Mouse (Mus musculus): ENCODE measurements around the gene Serpina3i.
"Not testable (repeated sequence)": the region's sequence is repeated elsewhere in the genome, so short reads cannot be mapped to it uniquely, and the experiment has no call there.

Serpina3i gene

GRCm38 (mm10) chr12:104262863-104263262, at the start of gene Serpina3i:
Gene Serpina3i (plus strand): TSS chr12:104263122.
- DNase-seq: peak; percentile 46

DNA sequence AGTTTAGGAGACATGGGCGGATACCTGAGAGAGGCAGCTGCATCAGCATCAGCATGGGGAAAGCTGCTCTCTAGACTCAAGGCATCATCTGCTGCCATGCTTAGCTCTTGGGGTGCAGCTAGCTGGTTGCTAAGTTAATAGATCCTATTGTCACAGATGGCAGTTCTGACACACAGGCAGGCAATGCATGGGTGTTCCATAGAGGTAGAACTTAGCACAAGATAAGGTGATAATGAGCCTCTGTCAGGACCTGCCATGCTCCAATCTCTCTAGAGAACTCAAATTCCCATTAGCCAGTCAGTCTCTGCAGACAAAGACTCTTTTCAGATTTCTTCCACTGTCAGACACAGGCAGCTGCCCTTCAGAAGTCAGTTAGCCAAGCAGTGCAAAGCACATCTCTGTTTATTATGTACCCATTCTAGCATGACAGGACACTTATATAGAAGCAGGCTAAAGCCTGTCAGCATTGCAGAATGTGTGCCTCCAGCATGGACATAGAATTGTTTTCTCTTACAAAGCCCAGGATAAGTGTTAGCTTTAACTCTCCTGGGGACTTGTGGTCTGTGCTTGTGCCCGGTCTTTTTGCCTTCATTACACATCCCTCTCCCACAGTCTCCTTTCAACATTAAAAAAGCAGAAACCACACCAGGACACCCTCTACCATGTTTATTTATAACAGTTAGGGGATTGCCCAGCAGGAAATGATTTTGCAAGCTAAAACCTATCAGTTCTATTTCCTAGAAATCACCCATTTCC, 49.1 kb upstream of the Serpina3i start:
- no peak for DNase-seq

DNA sequence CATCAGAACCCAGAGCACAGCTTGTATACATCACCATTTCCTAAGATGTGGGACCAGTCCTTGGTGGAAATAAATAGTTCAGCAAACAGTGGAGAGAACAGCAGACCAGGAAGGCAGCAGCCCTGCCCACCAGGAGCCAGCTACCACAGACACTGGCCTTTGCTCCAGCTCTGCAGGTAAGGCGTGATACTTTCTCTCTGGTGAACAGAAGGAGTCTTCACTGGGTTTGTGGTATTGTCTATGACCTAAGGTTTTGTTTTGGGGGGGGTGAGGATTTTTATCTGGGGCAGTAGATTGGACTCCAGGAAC, 48.5 kb upstream of the Serpina3i start, which contains the start of gene Serpina3f:
Serpina3f (plus strand) TSS at position 100 of the 309 bp plus-strand sequence.
- DNase-seq: no peak

GRCm38 (mm10) chr12:104215249-104215648, 47.7 kb upstream of the Serpina3i start:
- DNase-seq: no peak

DNA sequence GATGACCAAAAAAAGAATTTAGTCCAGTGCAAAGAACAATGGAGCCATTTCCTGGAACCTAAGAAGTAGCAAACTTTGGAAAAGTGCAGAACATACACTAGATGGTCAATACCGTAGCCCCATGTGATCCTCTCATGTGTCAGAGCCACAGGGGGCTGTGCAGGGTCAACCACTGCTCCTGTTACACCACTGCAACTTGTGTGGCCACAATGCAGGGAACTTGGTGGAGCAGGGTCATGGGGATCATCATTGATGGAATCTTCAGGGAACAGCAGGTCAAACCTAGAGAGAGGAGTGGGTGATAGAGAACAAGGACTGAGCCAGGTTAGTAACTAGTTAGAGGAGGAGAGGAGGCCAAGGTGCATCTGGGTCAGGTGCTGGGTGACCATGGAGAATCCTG, 41.3 kb upstream of the Serpina3i start:
- DNase-seq: no peak

DNA sequence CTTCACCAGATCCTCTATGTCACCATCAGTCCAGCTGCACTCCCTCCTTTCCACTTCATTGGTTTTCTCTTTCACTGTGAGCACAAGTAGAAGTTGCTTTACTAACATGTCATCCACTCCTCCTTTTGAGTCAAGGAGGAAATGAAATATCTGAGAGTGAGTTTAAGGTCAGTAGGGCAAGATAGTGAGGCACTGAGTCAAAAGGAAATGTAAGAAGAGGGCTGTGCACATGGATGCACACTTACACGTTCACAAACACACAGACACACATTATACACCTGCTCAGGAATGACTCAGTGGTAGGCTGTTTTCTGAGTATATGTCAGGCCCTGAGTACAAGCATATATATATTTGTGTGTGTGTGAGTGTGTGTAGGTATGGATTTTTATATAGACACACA, 39.2 kb upstream of the Serpina3i start:
- DNase-seq: no peak

GRCm38 (mm10) chr12:104224598-104225300, 38.2 kb upstream of the Serpina3i start:
- peak; percentile 19 for DNase-seq

- DNase-seq: no peak
Observed at GRCm38 (mm10) chr12:104230762-104231161, 32.2 kb upstream of the Serpina3i start.

- no peak for DNase-seq
Observed at GRCm38 (mm10) chr12:104235915-104236314, 27.0 kb upstream of the Serpina3i start, which contains the start of gene Serpina3g. Gene Serpina3g (plus strand): TSS chr12:104236245.

DNA sequence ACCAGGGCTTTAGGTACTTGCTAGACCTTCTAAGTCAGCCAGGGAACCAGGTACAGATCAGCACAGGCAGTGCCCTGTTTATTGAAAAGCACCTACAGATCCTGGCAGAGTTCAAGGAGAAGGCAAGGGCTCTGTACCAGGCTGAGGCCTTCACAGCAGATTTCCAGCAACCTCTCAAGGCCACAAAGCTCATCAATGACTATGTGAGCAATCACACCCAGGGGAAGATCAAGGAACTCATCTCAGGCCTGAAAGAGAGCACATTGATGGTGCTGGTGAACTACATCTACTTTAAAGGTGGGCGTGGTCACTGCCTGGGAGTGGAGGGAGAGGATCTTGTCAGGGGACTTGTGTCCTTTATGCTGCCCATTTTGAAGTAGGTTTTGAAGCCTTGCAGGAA, 24.9 kb upstream of the Serpina3i start:
- not testable (repeated sequence) for DNase-seq

GRCm38 (mm10) chr12:104243307-104243706, 19.6 kb upstream of the Serpina3i start:
- DNase-seq: peak; percentile 7

DNA sequence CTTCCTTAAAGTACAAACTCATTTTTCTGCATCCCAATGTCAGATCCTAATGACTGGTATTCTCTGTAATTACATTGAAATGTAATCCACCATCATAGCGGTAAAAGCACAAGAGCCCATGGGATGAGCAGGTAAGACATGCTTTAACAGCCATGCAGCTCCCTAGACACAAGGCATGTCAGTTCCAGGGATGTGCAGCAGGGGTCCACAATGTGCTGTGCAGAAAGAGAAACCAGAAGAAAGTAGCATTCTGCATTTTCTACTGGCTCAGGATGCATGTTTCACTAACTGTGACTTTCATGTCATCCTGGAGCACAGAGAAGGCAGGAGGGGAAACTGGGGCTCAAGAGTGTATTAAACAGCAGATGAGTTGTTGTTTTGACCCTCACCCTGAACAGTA, 17.8 kb upstream of the Serpina3i start:
- peak; percentile 46 for DNase-seq

DNA sequence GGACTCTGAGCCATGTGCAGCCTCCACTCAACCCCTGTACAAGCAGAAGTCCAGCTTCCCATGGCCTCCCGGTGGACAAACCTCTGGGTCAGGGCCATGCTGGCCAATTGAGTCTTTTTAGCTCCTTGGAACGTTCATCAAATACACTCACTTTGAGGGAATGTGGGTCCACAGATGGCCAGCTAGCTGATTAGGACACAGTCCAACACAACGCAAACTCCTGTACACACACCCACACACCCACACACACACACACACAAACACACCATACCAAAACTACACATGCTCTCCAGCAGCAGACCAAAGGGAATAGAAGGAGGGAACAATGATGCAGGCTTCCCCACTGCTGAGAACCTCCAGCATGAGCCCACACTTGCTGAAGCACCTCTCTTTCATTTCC, 17.3 kb upstream of the Serpina3i start:
- no peak for DNase-seq

GRCm38 (mm10) chr12:104247553-104248002, 15.3 kb upstream of the Serpina3i start:
- DNase-seq: peak; percentile 11

- no peak for DNase-seq
Observed at GRCm38 (mm10) chr12:104248231-104248630, 14.7 kb upstream of the Serpina3i start.

DNA sequence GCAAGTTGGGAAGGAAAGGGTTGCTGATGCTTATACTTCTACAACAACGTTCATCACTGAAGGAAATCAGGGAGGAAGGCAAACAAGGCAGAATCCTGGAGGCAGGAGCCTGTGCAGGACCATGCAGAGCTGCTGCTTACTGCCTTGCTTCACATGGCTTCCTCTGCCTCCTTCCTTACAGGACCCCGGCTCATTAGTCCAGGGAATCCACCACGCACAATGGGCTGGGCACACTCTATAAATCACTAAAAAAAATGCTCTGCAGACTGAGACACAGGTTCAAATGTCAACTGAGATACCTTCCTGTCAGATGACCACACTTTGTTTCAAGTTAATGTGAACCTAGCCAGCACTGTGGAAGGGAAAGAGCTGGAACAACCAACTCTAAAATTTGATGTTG, 1.9 kb upstream of the Serpina3i start:
- DNase-seq: no peak

DNA sequence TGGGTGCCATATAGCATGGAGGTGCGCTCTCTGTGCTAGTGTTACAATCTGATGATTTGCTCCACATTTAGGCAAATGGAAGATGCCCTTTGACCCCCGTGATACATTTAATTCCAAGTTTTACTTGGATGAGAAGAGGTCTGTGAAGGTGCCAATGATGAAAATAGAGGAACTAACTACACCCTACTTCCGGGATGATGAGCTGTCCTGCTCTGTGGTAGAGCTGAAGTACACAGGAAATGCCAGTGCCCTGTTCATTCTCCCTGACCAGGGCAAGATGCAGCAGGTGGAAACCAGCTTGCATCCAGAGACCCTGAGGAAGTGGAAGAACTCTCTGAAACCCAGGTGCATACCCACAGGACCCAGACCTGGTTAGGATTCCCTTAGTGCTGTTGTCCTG, 3.5 kb downstream of the Serpina3i start:
- DNase-seq: no peak

DNA sequence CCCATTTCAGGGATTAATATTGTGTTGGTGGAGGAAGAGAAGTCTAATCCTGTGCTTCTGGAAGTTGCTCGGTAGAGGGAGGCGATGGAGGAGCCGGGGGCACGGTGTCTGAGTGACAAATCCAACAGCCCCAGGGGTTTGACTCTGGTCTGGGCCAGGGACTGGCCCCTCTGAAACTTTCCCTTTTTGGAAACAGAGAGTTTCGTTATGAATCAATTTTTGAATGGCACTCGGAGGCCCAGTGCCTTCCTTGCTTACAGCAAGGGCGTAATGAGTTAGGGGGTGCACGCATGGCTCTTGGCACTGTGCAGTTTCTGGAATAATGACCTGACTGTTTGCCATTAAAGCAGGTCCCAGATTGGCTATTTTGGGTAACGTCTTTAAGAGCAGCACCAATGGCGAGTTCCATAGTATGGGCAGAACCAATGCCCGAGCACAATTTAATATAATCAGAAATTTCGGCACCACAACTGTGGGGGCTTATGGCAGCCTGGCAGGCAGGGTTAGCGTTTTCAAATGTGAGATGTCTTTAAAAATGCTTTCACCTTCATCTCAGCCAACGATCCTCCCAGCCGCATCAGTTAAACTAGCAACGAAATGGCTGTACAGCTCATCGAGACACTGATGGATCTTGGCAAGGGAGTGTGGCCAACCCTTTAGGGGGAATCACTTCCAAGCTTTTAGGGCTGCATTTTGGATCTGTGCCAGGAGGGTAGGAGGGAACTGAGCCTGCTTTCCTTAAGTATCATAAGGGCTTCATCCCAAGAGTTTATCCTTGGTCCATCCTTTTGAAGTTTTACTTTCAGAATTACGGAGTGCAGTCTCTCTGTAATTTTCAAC, 15.5 kb downstream of the Serpina3i start:
- DNase-seq: no peak

DNA sequence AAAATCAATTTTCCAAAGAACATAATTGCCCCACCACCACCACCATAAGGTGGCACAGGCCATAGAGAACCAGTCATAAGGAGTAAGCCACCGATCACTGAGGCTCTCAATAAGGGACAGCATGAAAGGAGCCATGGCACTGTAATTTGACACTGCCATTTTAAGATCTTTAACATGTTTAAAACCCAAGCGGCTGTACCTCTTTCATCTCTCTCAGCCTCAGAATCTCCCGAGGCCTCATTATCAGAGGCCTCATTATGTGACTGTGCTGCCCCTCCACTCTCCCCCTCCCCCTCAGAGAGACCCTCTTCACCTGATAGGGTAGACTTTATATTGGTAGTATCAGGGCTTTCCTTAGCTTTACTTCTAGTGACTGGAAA, 16.1 kb downstream of the Serpina3i start:
- no peak for DNase-seq

- no peak for DNase-seq
Observed at GRCm38 (mm10) chr12:104283380-104283779, 20.5 kb downstream of the Serpina3i start.

- no peak for DNase-seq
Observed at GRCm38 (mm10) chr12:104288336-104288735, 25.4 kb downstream of the Serpina3i start.

- no peak for DNase-seq
Observed at GRCm38 (mm10) chr12:104289872-104290271, 26.9 kb downstream of the Serpina3i start.

DNA sequence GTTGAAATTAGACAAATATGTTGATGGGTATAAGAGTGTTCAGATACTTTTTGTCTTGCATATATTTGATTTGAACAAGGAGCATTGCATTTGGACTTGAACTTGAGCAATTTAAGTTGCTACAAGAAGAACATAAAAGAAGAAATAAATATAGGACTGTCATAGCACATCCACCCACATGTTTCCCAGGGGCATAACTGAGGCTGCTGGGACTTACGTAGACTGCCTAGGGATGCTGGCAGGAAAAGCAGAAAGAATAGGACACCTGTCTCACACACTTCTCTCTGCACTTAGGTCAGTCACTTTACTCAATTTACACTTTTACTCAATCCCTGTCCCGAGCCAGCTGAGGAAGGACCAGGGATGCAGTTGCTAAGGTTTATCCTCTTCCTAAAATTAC, 31.0 kb downstream of the Serpina3i start:
- no peak for DNase-seq

All from lung, postnatal 10 days (tissue).